Mouse (Mus musculus) lung, postnatal 36 days (tissue): ENCODE results near the gene Pdia4.
"Not testable (repeated sequence)": the region's sequence is repeated elsewhere in the genome, so short reads cannot be mapped to it uniquely, and the experiment has no call there.

Source experiments
- DNase-seq: peaks from one replicate; pipeline ENCODE4 v3.0.0; 2022; ENCODE audit warnings: mixed read lengths

Pdia4 gene

DNA sequence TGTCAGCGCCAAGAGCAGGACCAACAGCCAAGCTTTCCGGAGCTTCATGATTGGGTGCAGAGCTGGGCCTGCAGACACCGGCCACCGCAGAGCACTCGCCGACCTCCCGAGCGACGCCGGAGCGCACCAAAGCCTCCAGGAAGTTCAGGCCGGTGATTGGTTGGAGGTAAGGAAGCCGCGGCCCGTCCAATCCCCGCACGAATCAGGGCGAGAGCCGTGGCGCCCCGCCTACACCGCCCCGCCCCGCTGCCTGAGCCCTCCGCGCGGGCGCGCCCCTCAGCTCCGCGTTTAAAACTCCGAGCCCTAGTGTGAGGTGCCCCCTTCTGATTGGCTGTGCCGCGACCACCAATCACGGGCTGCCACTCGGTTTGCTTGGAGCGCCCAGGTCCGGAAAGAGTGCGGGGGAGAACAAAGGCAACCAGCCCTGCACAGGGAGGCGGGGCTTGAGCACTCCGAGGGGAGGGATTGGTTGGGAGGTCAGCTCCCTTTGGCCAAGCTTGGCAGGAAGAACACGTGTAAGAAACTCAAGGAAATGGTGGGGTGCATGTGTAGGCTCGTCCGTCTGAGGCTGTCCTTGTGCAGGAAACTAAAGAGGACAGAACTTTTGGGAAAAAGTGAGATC lies at the start of gene Pdia4:
Pdia4 (minus strand) TSS at position 174 of the 622 bp plus-strand sequence.
- DNase-seq: peak; percentile 99

DNA sequence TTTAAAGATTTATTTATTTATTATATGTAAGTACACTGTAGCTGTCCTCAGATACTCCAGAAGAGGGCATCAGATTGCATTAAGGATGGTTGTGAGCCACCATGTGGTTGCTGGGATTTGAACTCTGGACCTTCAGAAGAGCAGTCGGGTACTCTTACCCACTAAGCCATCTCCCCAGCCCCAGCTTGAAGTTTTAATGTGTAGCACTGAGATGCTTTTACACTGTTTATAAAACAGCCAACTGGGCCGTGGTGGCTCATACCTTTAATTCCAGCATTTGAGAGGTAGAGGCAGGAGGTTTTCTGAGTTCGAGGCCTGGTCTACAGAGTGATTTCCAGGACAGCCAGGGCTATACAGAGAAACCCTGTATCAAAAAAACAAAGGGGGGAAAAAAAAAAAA lies 44.5 kb upstream of the Pdia4 start:
- not testable (repeated sequence) for DNase-seq

DNA sequence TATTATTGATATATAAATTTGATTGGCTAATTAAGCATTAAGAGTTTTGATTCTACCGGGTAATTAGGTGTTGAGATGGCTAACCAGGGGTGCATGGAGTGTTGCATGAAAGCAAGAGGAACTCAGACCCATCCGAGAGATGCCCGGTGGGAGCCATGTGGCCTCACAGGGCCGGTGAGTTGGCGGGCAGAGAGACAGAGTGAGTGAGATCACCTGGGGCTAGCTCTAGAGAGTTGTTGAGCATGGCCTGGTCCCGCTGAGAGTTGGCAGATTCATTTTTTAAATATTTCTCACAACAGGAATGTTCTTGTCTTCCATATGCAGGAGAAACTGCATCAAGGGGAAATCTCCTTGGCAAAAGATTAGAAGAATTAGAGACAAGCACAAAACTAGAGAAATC lies 44.0 kb upstream of the Pdia4 start:
- DNase-seq: no peak

DNA sequence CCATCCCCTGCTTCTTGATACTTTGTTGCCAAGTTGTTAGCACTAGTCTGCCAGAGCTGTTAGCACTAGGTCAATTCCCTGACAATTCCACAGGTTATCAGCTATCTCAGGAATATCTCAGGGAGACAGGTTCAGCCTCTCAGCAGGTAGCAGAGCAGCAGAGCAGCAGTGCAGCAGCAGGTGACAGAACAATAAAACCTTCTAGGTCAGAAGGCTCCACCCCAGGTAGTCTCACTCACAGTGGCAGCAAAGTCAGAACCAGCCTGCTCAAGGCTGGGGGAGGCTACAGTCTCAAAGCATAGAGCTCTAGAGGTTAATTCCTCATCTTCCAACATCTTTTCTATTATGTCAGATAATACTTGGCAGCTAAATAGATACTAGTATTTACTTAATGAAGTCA lies 32.5 kb upstream of the Pdia4 start:
- no peak for DNase-seq

DNA sequence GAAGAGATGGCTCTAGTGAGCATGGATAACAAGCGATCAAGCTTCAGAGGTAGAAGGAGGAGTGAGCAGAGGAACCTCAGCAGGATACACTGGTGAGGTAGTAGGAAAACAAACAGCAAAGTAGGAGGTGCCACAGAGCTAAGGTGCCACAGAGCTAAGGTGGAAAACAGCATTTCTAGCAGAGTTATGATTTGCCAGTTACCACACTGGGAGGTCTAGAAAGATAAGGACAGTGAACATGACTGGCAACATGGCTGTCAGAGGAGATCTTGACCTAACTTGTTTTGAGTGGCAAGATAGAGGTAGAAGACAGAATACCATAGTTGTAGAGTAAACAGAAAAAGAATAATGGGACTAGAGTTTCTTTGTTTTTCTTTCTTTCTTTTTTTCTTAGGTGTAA lies 29.1 kb upstream of the Pdia4 start:
- no peak for DNase-seq

DNA sequence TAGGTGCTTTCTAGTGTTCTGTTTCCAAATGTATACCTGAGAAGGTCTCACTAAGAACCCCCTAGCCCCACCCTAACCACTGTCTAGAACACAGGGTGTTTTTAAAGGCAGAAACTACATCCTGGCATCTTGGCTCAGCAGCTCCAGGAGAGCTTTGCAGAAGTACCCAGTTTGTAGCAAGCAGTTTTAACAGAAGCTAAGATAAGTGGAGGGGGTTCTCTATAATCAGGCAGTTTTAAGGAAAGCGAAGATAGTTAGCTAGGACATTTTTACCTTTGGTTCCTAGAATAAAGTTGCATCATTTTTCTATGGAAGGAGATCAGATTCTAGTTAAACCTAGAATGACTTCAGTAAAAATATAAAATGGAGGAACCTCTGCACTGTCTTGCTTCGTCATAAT lies 28.6 kb upstream of the Pdia4 start:
- DNase-seq: no peak

DNA sequence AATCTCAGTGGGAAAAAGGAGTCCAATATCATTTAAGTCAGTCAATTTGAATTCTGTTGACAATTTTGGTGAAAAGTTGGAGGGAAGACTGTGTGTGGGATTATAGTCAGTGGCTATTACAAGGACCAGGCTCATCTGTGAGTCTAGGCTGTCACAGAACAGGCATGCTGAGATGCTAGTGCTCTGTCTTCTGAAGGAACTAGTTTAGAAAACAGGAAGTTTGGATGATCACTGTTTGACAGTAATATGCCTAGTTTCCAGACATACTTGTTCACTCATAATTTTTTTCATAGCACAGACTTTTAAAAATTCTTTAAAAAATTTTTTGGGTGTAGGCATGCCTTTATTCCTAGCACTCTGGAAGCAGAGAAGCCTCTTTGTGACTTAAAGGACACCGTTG lies 27.8 kb upstream of the Pdia4 start:
- no peak for DNase-seq

DNA sequence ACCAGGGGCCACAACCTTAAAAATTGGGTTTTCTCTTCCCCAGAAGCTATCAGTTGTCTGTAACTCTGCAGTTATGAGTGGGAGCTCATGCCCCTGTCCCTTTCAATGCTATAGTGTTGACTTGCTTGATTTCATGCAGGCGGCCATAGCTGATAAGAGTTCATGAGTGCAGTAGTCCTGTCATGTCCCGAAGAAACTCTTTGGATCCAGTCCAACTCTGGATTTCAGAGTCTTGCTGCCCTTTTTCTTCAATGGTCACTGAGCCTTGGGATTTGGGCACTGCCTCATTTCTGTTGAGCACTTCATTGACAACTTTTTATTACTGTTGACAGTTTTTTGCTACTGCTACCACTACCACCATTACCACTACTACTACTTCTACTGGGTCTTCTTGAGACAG lies 24.4 kb upstream of the Pdia4 start:
- DNase-seq: no peak

DNA sequence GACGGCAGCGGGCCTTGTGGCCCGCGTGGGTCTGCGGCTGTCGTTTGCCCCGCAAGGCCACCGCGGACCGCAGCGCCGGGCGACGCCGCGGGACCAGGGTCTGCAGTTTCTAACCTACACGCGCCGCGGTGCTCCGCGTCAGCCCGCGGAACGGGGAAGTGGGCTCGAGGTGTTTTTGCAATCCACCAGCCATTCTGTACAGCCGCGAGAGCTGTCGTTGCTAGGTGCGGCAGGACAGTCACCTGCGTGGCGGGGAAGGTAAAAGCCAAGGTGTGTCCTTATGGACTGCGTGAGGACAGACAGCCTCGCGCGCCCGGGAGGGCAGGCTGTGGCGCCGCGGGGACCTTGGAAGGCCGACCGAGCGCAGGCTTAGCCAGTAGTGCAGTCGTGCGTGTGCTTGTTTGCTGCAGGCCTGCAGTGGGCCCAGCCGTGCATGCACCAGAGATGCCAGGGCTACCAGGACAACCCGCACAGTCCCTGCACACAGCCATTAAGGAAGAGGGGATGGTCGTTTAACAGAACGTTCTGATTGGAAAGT lies 22.8 kb upstream of the Pdia4 start:
- DNase-seq: peak; percentile 44

DNA sequence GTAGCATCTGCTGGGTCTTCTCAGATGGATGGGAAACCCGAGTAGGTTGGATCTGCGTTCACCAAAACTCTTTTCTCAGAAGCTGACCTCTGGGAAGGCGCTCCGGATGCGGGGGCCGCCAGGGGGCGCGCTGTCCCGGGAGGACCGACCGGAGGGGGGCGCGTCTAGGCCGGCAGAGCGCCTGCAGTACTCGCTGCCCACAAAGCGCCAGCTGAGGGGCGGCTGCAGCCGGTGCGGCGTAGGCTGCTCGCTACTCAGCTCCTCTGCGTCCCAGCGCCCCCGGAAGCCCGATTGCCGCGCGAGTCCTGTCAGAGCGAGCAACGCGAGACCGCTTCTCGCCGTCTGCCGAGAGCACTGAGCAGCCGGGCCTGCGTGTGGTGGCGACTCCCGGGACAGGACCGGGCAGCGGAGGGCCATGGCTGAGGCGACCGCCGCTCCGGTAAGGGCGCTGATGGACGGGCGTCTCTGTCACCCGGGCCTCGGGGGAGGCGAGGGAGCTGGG lies 22.3 kb upstream of the Pdia4 start, which contains the start of gene Zfp398:
Zfp398 (plus strand) TSS at position 180 of the 502 bp plus-strand sequence.
- DNase-seq: peak; percentile 95

DNA sequence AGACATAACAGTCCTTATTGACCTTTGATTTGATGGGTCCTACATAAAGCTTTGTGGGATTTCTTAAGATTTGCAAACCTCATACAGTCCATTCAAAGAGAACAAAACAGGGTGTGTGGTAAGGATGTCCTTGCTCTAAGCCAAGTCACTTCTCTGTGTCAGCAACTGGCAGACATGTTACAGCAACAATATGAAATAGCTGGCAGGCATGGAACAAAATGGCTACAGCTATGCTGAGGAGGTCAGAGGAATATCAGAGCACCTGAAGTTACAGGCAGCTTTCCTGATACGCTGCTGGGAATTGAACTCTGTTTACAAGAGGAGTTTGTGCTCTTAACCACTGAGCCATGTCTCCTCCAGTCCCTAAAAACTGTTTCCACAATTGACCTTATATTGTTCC lies 19.0 kb upstream of the Pdia4 start:
- DNase-seq: no peak

DNA sequence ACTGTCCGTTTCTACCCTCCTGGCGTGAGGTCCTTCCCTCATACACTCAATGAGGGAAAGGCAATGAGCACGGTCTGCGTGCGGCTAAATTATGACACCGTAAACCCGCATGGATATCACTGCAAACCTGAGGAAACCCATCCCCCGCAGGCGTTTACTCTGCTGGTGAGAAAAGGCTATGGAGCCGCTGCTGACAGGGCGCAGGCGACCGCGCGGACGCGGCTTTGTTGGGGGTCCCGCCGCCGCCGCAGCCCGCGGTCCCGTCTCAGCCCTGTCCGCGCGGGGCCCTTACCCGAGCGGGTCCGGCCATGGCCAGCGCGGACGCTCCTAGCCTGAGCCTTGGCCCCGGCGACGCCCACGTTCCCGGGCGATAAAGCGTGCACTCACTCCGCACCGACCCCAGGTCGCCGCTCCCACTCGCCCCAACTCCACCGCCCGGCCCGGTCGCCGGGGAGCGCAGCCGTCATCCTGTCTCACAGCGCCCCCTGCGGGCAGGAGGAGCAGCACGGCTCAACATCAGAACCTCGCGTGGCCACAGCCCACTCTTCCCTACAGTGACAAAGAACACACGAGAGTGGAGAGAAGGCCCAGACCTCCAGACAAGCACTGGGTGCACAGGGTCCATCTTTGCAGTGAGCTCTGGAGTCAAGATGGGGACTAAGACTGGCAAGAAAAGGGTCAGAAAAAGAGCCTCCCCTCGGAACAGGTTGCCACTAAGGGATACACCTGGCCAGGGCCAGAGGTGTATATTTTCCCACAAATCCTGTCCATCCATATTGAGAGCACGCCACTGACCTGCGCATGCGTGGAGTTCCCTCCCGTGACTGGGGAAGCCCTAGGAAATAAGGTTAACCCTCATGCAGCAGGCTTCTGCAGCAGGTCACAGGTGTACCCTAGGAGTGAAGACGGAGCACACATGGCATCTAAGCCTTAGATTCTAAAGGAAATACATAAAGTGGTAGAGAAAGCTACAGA lies 17.2 kb upstream of the Pdia4 start, which contains the start of gene Zfp786:
Zfp786 (minus strand) TSS at position 764 of the 975 bp plus-strand sequence.
- DNase-seq: peak; percentile 94

DNA sequence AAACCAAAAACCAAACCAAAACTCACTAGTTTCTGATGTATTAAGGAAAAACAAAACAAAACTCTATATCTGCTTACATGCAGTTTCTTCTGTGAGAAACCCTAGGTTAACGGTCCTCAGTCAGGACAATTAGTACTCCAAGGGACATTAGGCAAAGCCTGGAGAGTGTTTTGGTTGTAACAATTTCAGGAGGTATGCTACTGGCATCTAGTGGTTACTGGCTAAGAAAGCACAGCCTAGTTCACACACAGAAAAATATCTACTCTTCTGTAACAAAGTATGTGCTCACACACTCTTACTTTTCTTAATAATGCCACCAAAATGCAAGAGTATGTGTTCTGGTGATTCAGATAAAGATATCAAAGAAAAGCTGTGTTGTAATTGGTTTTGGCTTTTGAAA lies 15.7 kb upstream of the Pdia4 start:
- DNase-seq: peak; percentile 46

DNA sequence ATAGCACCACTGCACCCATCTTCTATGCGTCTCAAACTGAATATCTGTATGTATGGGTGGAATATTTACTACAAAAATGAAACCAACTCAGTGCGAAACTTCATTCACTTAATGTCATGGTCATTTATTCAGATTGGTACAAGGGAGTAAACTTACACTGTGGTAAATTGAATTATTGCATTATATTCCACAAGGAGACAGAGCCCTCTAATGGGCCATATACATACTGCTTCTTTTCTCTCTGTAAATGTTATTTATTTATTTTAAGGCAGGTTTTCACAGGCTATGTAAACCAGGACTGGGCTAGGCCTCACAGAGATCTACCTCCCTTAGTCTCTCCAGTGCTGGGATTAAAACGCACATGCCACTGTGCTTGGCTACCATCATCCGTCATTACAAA lies 14.2 kb upstream of the Pdia4 start:
- DNase-seq: no peak

DNA sequence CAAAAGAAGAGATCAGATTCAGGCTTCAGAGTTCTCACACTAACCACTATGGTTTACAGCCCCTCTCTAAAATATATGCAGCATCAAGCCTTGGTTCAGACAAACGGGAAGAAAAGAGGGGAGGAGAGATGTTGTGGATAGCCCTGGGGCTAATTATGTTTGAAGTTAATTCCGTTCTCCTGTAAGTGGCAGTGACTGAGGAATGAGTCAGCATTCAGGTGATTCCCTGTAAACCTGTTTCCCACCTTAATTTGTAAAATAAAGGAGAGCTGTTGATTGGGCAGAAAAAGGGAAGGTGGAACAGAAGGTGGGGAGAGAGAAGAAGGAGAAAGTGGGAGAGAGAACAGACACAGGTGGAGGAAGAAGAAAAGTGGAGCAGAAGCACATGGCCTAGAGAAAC lies 11.0 kb upstream of the Pdia4 start:
- no peak for DNase-seq

DNA sequence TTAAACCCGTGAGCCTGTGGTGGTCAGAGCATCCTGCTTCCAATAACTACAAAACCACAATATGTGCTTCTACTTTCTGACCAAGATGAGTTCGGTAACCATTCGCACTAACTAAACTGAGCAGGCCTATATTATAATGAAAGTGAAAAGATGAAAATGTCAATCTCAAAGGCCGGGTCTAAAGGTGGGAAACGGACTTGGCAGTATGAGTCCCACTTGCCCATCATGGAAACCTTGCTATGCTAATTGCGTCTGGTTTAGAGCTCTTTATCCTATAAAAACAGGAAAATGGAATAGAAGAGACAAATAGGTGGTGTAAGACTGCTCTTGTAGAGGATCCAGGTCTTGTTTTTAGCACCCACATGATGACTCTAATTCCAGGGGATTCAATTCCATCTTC lies 8.5 kb upstream of the Pdia4 start:
- DNase-seq: no peak

DNA sequence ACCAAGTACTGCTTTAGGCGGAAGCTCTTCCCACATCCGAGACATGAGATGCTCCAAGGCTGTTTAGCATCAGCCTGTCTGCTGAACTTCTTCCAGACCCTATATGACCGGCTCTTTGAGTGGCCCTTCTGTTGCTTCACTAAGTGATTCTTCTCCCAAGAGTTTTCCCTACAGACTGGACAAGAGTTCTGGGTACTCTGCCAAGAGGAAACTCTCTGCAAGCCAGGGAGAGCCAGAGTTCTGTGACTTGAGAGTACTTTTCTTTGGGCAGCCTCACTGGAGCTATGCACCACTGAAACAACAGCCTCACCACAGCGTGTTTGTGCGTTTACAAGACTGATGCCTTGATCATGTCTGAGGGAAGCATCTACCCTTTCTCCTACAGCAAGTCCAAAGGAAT lies 8.0 kb upstream of the Pdia4 start:
- DNase-seq: peak; percentile 59

DNA sequence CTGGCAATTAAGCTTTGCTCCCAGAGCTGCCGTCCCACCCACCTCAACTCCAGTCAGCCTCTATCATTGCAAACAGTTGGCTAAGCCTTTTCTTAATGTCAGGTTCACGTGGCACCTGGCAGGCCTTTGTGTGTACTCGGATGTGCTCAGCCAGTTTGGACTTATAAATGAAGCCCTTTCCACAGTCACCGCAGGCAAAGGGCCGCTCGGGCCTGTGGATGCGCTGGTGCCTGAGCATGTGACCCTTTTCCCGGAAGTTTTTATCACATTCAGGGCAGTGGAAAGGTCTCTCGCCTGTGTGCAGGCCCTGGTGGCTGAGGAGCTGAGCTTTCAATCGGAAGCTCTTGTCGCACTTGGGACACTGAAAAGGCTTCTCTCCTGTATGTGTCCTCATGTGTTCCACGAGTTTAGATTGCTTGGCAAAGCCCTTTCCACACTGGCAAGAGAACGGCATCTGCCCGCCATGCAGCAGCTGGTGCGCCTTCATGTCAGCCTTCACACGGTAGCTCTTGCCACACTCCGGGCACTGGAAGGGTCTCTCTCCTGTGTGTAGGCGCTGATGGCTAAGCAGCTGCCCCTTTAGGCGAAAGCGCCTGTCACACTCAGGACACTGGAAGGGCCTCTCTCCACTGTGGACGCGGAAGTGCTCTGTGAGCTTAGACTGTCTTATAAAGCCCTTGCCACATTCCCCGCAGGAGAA lies 6.5 kb upstream of the Pdia4 start:
- DNase-seq: no peak

DNA sequence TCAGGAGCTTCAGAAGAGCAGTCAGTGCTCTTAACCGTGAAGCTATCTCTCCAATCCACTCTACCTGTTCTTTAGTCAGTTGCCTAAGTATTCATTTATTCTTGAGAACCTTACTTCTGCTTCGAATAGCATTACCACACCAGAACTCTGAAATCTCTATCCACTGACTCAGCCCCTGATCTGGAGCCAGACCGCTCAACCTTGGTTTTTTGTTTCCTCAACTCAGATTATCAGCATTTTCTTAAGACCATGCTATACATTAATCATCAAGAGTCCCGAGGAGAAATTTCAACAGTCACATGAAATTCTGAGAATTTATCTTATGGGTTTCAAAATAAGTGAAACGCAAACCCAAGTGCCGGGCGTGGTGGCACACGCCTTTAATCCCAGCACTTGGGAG lies 5.5 kb upstream of the Pdia4 start:
- no peak for DNase-seq

DNA sequence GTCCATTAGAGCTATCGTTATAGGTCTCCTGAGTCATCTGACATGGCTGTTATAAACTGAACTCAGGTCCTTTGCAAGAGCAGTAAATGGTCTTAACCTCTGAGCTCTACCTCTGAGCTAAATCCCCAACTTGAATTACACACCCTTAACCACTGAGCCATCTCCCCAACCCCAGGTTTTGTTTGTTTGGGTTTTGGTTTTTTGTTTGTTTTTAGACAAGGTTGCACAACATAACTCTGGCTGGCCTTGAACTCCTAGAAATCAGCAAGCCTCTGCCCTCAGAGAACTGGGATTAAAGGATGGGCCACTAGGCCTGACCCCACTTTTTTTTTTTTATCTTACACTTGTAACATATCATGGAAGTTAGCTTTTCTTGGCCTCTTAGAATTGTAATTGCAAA lies 2.9 kb upstream of the Pdia4 start:
- DNase-seq: no peak

DNA sequence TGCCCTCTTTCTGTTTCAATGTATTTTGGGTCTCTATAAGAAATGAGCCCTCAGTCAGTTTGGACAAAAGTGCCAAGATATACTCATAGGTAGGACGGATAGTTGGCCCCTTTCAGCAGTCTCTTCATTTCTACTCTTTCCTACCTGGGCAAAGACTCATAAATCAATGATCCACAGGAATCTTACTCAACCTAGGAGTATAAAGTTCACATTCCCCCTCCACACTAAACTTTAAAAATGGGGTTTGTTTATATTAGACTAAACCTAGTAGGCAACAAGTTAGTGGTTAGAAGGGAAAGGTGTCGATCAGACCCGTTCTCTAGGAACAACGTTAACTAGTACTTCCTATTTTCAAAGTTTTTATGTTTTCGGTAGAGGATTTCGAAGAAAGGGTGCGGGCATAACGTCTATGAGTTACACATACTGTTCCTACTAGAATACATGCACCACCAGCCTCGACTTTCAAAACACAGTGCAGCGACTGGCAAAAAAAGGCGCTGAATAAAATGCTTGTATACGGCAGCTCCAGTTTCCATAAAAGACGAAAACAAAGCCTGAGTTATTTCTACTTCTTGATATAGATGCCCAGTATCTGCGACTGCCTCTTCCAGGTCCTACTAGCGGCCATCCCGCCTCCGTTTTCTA lies 837 bp downstream of the Pdia4 start:
- no peak for DNase-seq

DNA sequence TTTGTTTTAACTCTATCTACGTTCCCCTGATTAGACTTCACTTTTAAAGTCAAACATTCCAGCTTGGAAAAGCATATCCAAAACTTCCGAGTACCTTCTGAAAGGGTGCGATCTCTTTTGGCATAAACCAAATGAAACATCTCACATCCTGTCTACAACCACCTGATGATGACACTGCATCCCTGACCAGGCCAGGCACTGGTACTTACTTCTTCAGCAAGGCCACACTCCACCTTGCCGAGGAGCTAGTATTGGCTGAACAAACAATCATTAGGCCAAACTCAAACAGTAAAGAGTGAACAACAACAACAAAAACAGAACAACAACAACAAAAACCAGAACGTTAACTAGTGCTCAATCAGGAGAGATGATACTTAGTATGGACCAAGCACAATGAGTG lies 1.9 kb downstream of the Pdia4 start:
- DNase-seq: no peak

DNA sequence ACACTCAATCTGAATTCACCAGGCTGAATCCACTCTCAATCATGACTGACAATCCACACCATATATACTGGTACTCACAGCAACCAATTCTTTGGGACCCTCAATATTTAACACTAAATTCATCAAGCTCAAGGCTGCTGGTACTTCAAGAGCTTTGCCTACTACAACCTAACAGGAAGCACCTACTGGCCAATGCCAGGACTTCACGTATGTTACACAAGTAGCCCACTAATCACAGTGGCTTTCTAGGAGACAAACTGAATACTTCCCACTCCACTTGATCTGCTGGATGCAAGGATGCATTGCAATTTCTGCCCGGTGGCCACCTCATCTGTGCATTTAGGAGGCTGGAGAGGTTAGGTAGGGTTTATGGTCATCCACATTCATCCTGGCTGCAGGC lies 3.0 kb downstream of the Pdia4 start:
- no peak for DNase-seq
